In the genomic region with DNA sequence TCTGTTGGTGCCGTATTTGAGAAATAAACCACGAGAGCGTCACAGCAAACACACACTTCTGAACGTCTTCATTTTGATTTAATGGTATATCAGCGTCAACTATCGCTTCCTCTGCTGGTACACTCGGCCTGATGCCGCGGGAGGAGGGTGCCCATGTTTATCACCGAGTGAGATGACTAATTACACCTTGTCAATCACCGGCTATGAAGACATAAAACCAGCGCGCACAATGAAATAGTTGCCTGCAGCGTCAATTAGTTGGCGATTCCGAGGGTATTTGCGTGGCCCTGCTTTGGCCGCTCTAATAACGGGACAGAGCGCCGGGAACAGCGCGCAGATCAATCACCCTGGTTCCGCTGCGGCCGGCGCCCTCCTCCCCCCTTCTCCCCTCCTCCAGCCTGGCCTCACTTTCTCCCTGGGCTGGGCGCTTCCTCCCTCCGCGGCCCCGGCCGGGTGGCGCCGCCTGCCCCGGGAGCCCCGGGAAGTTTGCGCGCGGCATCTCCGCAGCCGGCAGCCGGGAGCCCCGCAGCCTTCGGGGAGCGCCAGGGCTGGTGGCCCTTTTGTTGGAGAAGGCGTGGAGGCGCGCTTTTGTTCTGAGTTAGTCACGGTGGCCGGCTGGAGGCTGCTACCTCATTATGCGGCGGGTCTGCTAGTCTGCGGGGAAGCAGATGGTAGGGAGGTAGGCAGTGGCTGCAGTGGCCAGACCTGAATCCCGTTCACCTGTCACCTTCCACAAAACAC, we compare ENCODE assay signal across 8 mouse cellular contexts. TPM values are rescaled to one million over a fixed set of nuclear protein-coding genes. Genes with fewer than 3 reads are reported as not detected.
DNase-seq lines count a peak whose midpoint lies in the region; ATAC-seq and TF ChIP-seq lines count a peak whose summit lies in the region.

No protein-coding gene starts in this region.

- no peaks in the 10 kb centered on the region for H3K9me3 ChIP-seq in hindbrain, embryonic 13.5 days
- H3K9me3 ChIP-seq in midbrain, embryonic 12.5 days: no peaks in the 10 kb centered on the region

- H3K36me3 ChIP-seq in liver, adult 2 months (ENCODE audit: control insufficient read depth, insufficient read depth, low read length): no peaks in the 10 kb centered on the region
- no peaks in the 10 kb centered on the region for H3K36me3 ChIP-seq in hindbrain, embryonic 13.5 days
- H3K36me3 ChIP-seq in midbrain, embryonic 12.5 days: no peaks in the 10 kb centered on the region

- no peak overlapping the region for H3K27ac ChIP-seq in liver, adult 2 months (replicated peaks; ENCODE audit: insufficient read depth, low read depth, low read length)
- H3K27ac ChIP-seq in hindbrain, embryonic 13.5 days: peak overlapping the region; percentile 86
- H3K27ac ChIP-seq in midbrain, embryonic 12.5 days (replicated peaks): peak overlapping the region; percentile 92

- H3K79me2 ChIP-seq in liver, adult 2 months (ENCODE audit: control insufficient read depth, insufficient read depth, low read length): no peaks in the 10 kb centered on the region

- peak overlapping the region; percentile 56 for H3K4me2 ChIP-seq in hindbrain, embryonic 13.5 days
- H3K4me2 ChIP-seq in midbrain, embryonic 12.5 days (replicated peaks): peak overlapping the region; percentile 68

- no peak for TF ChIP-seq CTCF in liver, adult 2 months (IDR thresholded peaks at IDR 0.05; ENCODE audit: low read depth, low read length)

- peak overlapping the region; percentile 41 for H3K9ac ChIP-seq in liver, adult 2 months (ENCODE audit: low read depth, low read length)
- peak overlapping the region; percentile 65 for H3K9ac ChIP-seq in hindbrain, embryonic 13.5 days
- peak overlapping the region; percentile 67 for H3K9ac ChIP-seq in midbrain, embryonic 12.5 days (replicated peaks)

- ATAC-seq in hindbrain, embryonic 13.5 days (ENCODE audit: low FRiP score): 0 out of 2 replicates have a peak, but pooled peaks have one; percentile 38
- peak; percentile 76 for ATAC-seq in midbrain, embryonic 12.5 days (ENCODE audit: low FRiP score, low read depth)

- 2% methylated on average over 54 of the region's 54 CpGs for WGBS in liver, adult 2 months
- under 1% methylated on average over 54 of the region's 54 CpGs for WGBS in hindbrain, embryonic 13.5 days
- WGBS in midbrain, embryonic 12.5 days: under 1% methylated on average over 47 of the region's 54 CpGs

- H3K27me3 ChIP-seq in liver, adult 2 months (ENCODE audit: control insufficient read depth, insufficient read depth, low read length): peaks cover 38% of the 10 kb centered on the region
- peaks cover 100% of the 10 kb centered on the region for H3K27me3 ChIP-seq in hindbrain, embryonic 13.5 days
- H3K27me3 ChIP-seq in midbrain, embryonic 12.5 days: peaks cover 98% of the 10 kb centered on the region

- peaks cover 4% of the 10 kb centered on the region for H3K4me1 ChIP-seq in liver, adult 2 months (ENCODE audit: control insufficient read depth, insufficient read depth, low read length)
- peaks cover 42% of the 10 kb centered on the region for H3K4me1 ChIP-seq in hindbrain, embryonic 13.5 days (replicated peaks)
- peaks cover 58% of the 10 kb centered on the region for H3K4me1 ChIP-seq in midbrain, embryonic 12.5 days

- peak overlapping the region; percentile 43; the same call in 1 of the 2 replicates for H3K4me3 ChIP-seq in liver, adult 2 months (ENCODE audit: insufficient read depth, low read depth, low read length)
- H3K4me3 ChIP-seq in hindbrain, embryonic 13.5 days: peak overlapping the region; percentile 37
- H3K4me3 ChIP-seq in midbrain, embryonic 12.5 days: peak overlapping the region; percentile 44

- no peak for DNase-seq in liver, adult 2 months (ENCODE audit: extremely low read depth, low read depth, low spot score)
- no peak for DNase-seq in liver
- peak; percentile 82 for DNase-seq in embryo, embryonic 10 days (ENCODE audit: low spot score)
- no peak for DNase-seq in layer of hippocampus, postnatal 25 days (ENCODE audit: extremely low spot score in 1 of 2, low spot score in 1 of 2)
- DNase-seq in cerebellum, adult 8-10 months: no peak
- no peak for DNase-seq in cerebellum, adult 11-12 months

- TF ChIP-seq POLR2A in liver, adult 2 months (IDR thresholded peaks at IDR 0.05; ENCODE audit: extremely low read depth, insufficient read depth, low read length): no peak

RNA-seq across cellular contexts. Expression of gene Lhx2, which starts 8.9 kb away (rescaled TPM):
- 1.3 and 3.6 TPM in 2 replicates for total RNA-seq in liver, adult 2 months (2014; rRNA removed)
- polyA plus RNA-seq in liver, adult 2 months (2012; rRNA removed): 4.6 and 5.4 TPM in 2 replicates
- polyA plus RNA-seq in hindbrain, embryonic 13.5 days (2015; fragmentation: Nextera tagmentation; extraction: Ambion mirVana): 22.1 and 23.6 TPM in 2 replicates
- polyA plus RNA-seq in midbrain, embryonic 12.5 days (2016; fragmentation: Nextera tagmentation; extraction: Ambion mirVana): 110 and 133 TPM in 2 replicates
- total RNA-seq in layer of hippocampus, postnatal 25 days (2021): 10 to 100 TPM; 96.0 to 98.3 TPM
